ENCODE assay signal across 9 mouse cellular contexts in genomic region chr7:142371398-142371767, GRCm38 (mm10). TPM values are rescaled to one million over a fixed set of nuclear protein-coding genes. Genes with fewer than 3 reads are reported as not detected.
DNase-seq lines count a peak whose midpoint lies in the region; ATAC-seq lines count a peak whose summit lies in the region.
"Had no signal": no experiment of that assay in that cellular context is flagged by ENCODE, and none has a peak within 500 bp of the region (broad histone marks: within the 10 kb centered on the region; RNA-seq: fewer than 3 reads in every experiment).

No protein-coding gene starts in this region.

- H3K27me3 ChIP-seq in heart, embryonic 13.5 days (replicated peaks), result peaks cover 41% of the 10 kb centered on the region
- peaks cover 59% of the 10 kb centered on the region for H3K27me3 ChIP-seq in midbrain, embryonic 12.5 days

- H3K9ac ChIP-seq in heart, embryonic 13.5 days, result peak overlapping the region; percentile 81
- no peak overlapping the region for H3K9ac ChIP-seq in midbrain, embryonic 12.5 days (replicated peaks)

- 17% methylated on average over 11 of the region's 11 CpGs for WGBS in heart, embryonic 13.5 days
- WGBS in midbrain, embryonic 12.5 days, result 26% methylated on average over 11 of the region's 11 CpGs

- no peaks in the 10 kb centered on the region for H3K9me3 ChIP-seq in heart, embryonic 13.5 days
- no peaks in the 10 kb centered on the region for H3K9me3 ChIP-seq in midbrain, embryonic 12.5 days

- H3K4me2 ChIP-seq in heart, embryonic 13.5 days, result peak overlapping the region; percentile 97
- H3K4me2 ChIP-seq in midbrain, embryonic 12.5 days (replicated peaks), result peak overlapping the region; percentile 50

- peak overlapping the region; percentile 64 for H3K4me3 ChIP-seq in heart, embryonic 13.5 days
- H3K4me3 ChIP-seq in midbrain, embryonic 12.5 days, result peak overlapping the region; percentile 35

- peaks cover 54% of the 10 kb centered on the region for H3K4me1 ChIP-seq in heart, embryonic 13.5 days
- peaks cover 8% of the 10 kb centered on the region for H3K4me1 ChIP-seq in midbrain, embryonic 12.5 days

- H3K27ac ChIP-seq in heart, embryonic 13.5 days (replicated peaks), result no peak overlapping the region
- H3K27ac ChIP-seq in midbrain, embryonic 12.5 days (replicated peaks), result no peak overlapping the region

- DNase-seq in heart, adult 9 months (ENCODE audit: low spot score in 2 of 2), result no peak
- DNase-seq in cerebellum, adult 11-12 months, result peak; percentile 86
- DNase-seq in frontal cortex, postnatal 25 days (ENCODE audit: low spot score in 2 of 2), result peak; percentile 39 to 53
- peak; percentile 37 to 78 for DNase-seq in left cerebral cortex, adult 8-10 months (ENCODE audit: low spot score in 2 of 2)
- no peak for DNase-seq in embryo, embryonic 11 days
- DNase-seq in thymus, adult 18-20 months, result no peak

- ATAC-seq in heart, embryonic 13.5 days (ENCODE audit: extremely low read depth, insufficient number of reproducible peaks, low FRiP score, low TSS enrichment), result no peak
- ATAC-seq in midbrain, embryonic 12.5 days (ENCODE audit: low FRiP score, low read depth), result no peak

- peaks cover 18% of the 10 kb centered on the region for H3K36me3 ChIP-seq in heart, embryonic 13.5 days
- H3K36me3 ChIP-seq in midbrain, embryonic 12.5 days, result peaks cover 15% of the 10 kb centered on the region

RNA-seq across cellular contexts. Expression of gene Ifitm10, which starts 2.2 kb away (rescaled TPM):
- polyA plus RNA-seq in heart, embryonic 13.5 days (2015; fragmentation: Nextera tagmentation; extraction: Ambion mirVana), result 6.5 and 7.5 TPM in 2 replicates
- total RNA-seq in left cerebral cortex, adult 8-10 months (2022), result 10 to 100 TPM; 30.9 to 34.5 (median 31.7) TPM
- polyA plus RNA-seq in midbrain, embryonic 12.5 days (2016; fragmentation: Nextera tagmentation; extraction: Ambion mirVana), result 0.43 and 0.63 TPM in 2 replicates

RNA-seq across cellular contexts. Expression of gene Gm49369, which starts 11.1 kb away (rescaled TPM):
- polyA plus RNA-seq in heart, embryonic 13.5 days (2015; fragmentation: Nextera tagmentation; extraction: Ambion mirVana), result 2.3 TPM in 1 of 2 replicates, not detected in the other
- 10 to 100 TPM in 2 of 4 experiments, 1 to 10 TPM in 1, not detected in 1; 2.2 to 24.0 (median 19.7) TPM for total RNA-seq in left cerebral cortex, adult 8-10 months (2022)
- polyA plus RNA-seq in midbrain, embryonic 12.5 days (2016; fragmentation: Nextera tagmentation; extraction: Ambion mirVana), result 0.56 TPM in 1 of 2 replicates, not detected in the other
- polyA plus RNA-seq: large intestine, adult 2 months had no signal

RNA-seq across cellular contexts. Expression of gene Ctsd, which starts 16.5 kb away (rescaled TPM):
- 443 and 485 TPM in 2 replicates for polyA plus RNA-seq in heart, embryonic 13.5 days (2015; fragmentation: Nextera tagmentation; extraction: Ambion mirVana)
- total RNA-seq in left cerebral cortex, adult 8-10 months (2022), result 1,000 to 10,000 TPM in 1 of 4 experiments, 100 to 1,000 TPM in 3; 328 to 1,203 (median 591) TPM
- polyA plus RNA-seq in midbrain, embryonic 12.5 days (2016; fragmentation: Nextera tagmentation; extraction: Ambion mirVana), result 163 and 183 TPM in 2 replicates

Comparison
In these comparisons a context has a peak if more than half of its experiments do, and no peak if none do; other contexts are left out.
1. DNase-seq: peak in cerebellum, adult 11-12 months (single experiment), frontal cortex, postnatal 25 days (2 of 2) and left cerebral cortex, adult 8-10 months (2 of 2); none in heart, adult 9 months (0 of 2), embryo, embryonic 11 days (single experiment) and thymus, adult 18-20 months (0 of 2).